Mouse (Mus musculus): ENCODE data around the gene Cdiptos. TPM values are rescaled to one million over a fixed set of nuclear protein-coding genes. Genes with fewer than 3 reads are reported as not detected.

Gene Cdiptos
- 0.64 and 1.1 TPM in 2 replicates for polyA plus RNA-seq (2016; fragmentation: Nextera tagmentation; extraction: Ambion mirVana)

GRCm38 (mm10) chr7:126975950-126976866, at the start of gene Cdiptos:
Gene Cdiptos, minus strand, starts transcription at chr7:126976098.
- ATAC-seq (ENCODE audit: insufficient number of reproducible peaks, insufficient read depth, low FRiP score, low TSS enrichment, low read depth): peak; percentile 93
- peak within 1 kb of the TSS; percentile 100 for H3K4me3 ChIP-seq (replicated peaks)
- under 1% methylated on average over 55 of the region's 55 CpGs for WGBS

GRCm38 (mm10) chr7:127024755-127025555, 49.1 kb upstream of the Cdiptos start:
- Histone ChIP-seq H3K4me3 (replicated peaks) (peak overlapping the region; percentile 98), H3K27me3 (no peaks in the 10 kb centered on the region), H3K4me2 (peak overlapping the region; percentile 92), H3K27ac (peak overlapping the region; percentile 99), H3K4me1 (replicated peaks) (peaks cover 58% of the 10 kb centered on the region), H3K36me3 (peaks cover 59% of the 10 kb centered on the region), H3K9me3 (no peaks in the 10 kb centered on the region), H3K9ac (replicated peaks) (peak overlapping the region; percentile 99)
- ATAC-seq (ENCODE audit: insufficient number of reproducible peaks, insufficient read depth, low FRiP score, low TSS enrichment, low read depth): no peak
- WGBS: under 1% methylated on average over 30 of the region's 30 CpGs

More at GRCm38 (mm10) chr7:126975950-126976866, at the start of gene Cdiptos:
- H3K4me1 ChIP-seq (replicated peaks): peaks cover 9% of the 10 kb centered on the region; the same call in 1 of the 2 replicates
- H3K27me3 ChIP-seq: no peaks in the 10 kb centered on the region
- H3K9ac ChIP-seq (replicated peaks): peak within 1 kb of the TSS; percentile 96
- peak within 1 kb of the TSS; percentile 91 for H3K4me2 ChIP-seq
- H3K36me3 ChIP-seq: peaks cover 34% of the 10 kb centered on the region
- H3K9me3 ChIP-seq: no peaks in the 10 kb centered on the region
- peak within 1 kb of the TSS; percentile 89 for H3K27ac ChIP-seq

- H3K9ac ChIP-seq (replicated peaks): peak overlapping the region; percentile 99
- H3K27me3 ChIP-seq: no peaks in the 10 kb centered on the region
- peaks cover 51% of the 10 kb centered on the region for H3K36me3 ChIP-seq
- peak overlapping the region; percentile 98 for H3K4me3 ChIP-seq (replicated peaks)
- 30% methylated on average over 19 of the region's 19 CpGs for WGBS
- no peak for ATAC-seq (ENCODE audit: insufficient number of reproducible peaks, insufficient read depth, low FRiP score, low TSS enrichment, low read depth)
- 0 out of 2 replicates have a peak overlapping the region, but pooled peaks have one; percentile 99 for H3K27ac ChIP-seq
- peaks cover 66% of the 10 kb centered on the region for H3K4me1 ChIP-seq (replicated peaks)
- H3K4me2 ChIP-seq: peak overlapping the region; percentile 92
- H3K9me3 ChIP-seq: no peaks in the 10 kb centered on the region
These were observed 48.2 kb upstream of the Cdiptos start for GRCm38 (mm10) chr7:127023896-127024690.

DNA sequence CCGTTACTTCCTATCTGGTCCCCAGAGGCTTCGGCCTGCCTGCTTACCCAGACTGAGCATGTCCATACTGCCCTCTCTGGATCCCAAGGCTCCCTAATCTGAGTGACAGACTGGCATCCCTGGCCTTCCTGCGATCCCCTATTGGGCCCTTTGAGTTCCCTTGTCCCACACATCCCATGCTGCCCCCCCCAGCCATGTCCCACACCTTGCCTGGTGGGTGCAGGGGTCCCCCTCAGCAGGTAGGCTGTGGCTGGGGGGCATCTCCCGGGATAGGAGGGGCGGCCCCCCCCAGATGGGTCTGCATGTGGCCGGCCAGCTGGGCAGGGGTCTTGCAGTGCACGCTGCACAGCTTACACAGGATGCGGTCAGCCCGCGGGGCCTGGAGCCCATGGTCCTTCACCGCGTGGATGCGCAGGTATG, 47.4 kb upstream of the Cdiptos start:
- WGBS: 83% methylated on average over 13 of the region's 13 CpGs
- peak overlapping the region; percentile 99 for H3K9ac ChIP-seq (replicated peaks)
- H3K27ac ChIP-seq: peak overlapping the region; percentile 46
- H3K9me3 ChIP-seq: no peaks in the 10 kb centered on the region
- H3K4me1 ChIP-seq (replicated peaks): peaks cover 72% of the 10 kb centered on the region
- peaks cover 46% of the 10 kb centered on the region for H3K36me3 ChIP-seq
- no peaks in the 10 kb centered on the region for H3K27me3 ChIP-seq
- H3K4me2 ChIP-seq: peak overlapping the region; percentile 92
- peak overlapping the region; percentile 98 for H3K4me3 ChIP-seq (replicated peaks)
- ATAC-seq (ENCODE audit: insufficient number of reproducible peaks, insufficient read depth, low FRiP score, low TSS enrichment, low read depth): no peak

GRCm38 (mm10) chr7:127022528-127023271, 46.8 kb upstream of the Cdiptos start:
- peaks cover 72% of the 10 kb centered on the region for H3K4me1 ChIP-seq (replicated peaks)
- 89% methylated on average over 7 of the region's 7 CpGs for WGBS
- H3K4me3 ChIP-seq (replicated peaks): peak overlapping the region; percentile 98
- no peaks in the 10 kb centered on the region for H3K27me3 ChIP-seq
- H3K4me2 ChIP-seq: peak overlapping the region; percentile 92
- peak overlapping the region; percentile 99 for H3K9ac ChIP-seq (replicated peaks)
- H3K27ac ChIP-seq: peak overlapping the region; percentile 92
- H3K9me3 ChIP-seq: no peaks in the 10 kb centered on the region
- ATAC-seq (ENCODE audit: insufficient number of reproducible peaks, insufficient read depth, low FRiP score, low TSS enrichment, low read depth): no peak
- peaks cover 41% of the 10 kb centered on the region for H3K36me3 ChIP-seq

- H3K9me3 ChIP-seq: no peaks in the 10 kb centered on the region
- H3K36me3 ChIP-seq: peaks cover 40% of the 10 kb centered on the region
- H3K27ac ChIP-seq: peak overlapping the region; percentile 92
- H3K4me3 ChIP-seq (replicated peaks): peak overlapping the region; percentile 58
- H3K27me3 ChIP-seq: no peaks in the 10 kb centered on the region
- no peak for ATAC-seq (ENCODE audit: insufficient number of reproducible peaks, insufficient read depth, low FRiP score, low TSS enrichment, low read depth)
- peak overlapping the region; percentile 92 for H3K4me2 ChIP-seq
- peak overlapping the region; percentile 74 for H3K9ac ChIP-seq (replicated peaks)
- 36% methylated on average over 3 of the region's 5 CpGs for WGBS
- H3K4me1 ChIP-seq (replicated peaks): peaks cover 73% of the 10 kb centered on the region
These were observed 45.9 kb upstream of the Cdiptos start for GRCm38 (mm10) chr7:127021563-127022527.

GRCm38 (mm10) chr7:127020901-127021562, 45.1 kb upstream of the Cdiptos start, which contains the start of the genes Gm42742 and Prrt2:
Gene Gm42742, minus strand, starts transcription at chr7:127021097.
Gene Prrt2, minus strand, starts transcription at chr7:127021211.
- Histone ChIP-seq H3K27me3 (no peaks in the 10 kb centered on the region), H3K4me2 (peak within 1 kb of the TSS; percentile 92), H3K9ac (replicated peaks) (peak within 1 kb of the TSS; percentile 74), H3K9me3 (no peaks in the 10 kb centered on the region), H3K4me1 (replicated peaks) (peaks cover 75% of the 10 kb centered on the region), H3K4me3 (replicated peaks) (peak within 1 kb of the TSS; percentile 58), H3K27ac (peak within 1 kb of the TSS; percentile 92), H3K36me3 (peaks cover 40% of the 10 kb centered on the region)
- ATAC-seq (ENCODE audit: insufficient number of reproducible peaks, insufficient read depth, low FRiP score, low TSS enrichment, low read depth): peak; percentile 9; the same call in 1 of the 2 replicates
- under 1% methylated on average over 37 of the region's 37 CpGs for WGBS

DNA sequence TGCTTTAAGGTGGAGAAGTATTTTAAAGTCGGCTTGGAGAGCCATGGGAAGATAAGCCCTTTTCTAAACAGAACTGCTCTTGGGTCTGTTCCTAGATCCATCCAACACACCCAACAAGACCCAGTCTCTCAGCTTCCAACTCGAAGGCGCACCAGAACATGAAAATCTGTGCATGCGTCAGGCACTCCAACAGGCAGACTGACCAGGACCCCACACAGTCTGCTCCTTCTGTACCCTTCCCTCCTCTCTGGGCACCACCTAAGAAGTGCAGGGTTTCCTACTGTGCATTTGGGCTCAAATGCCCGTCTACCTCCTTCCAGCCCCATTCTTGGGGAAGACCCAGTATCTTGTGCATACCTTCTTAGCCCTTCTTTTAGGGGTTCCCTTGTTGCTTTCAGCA, 44.6 kb upstream of the Cdiptos start:
- WGBS: 40% methylated on average over 5 of the region's 5 CpGs
- Histone ChIP-seq H3K4me2 (peak overlapping the region; percentile 92), H3K4me1 (replicated peaks) (peaks cover 80% of the 10 kb centered on the region), H3K36me3 (peaks cover 45% of the 10 kb centered on the region), H3K4me3 (replicated peaks) (peak overlapping the region; percentile 58), H3K9ac (replicated peaks) (peak overlapping the region; percentile 74), H3K27ac (peak overlapping the region; percentile 92), H3K9me3 (no peaks in the 10 kb centered on the region), H3K27me3 (no peaks in the 10 kb centered on the region)
- no peak for ATAC-seq (ENCODE audit: insufficient number of reproducible peaks, insufficient read depth, low FRiP score, low TSS enrichment, low read depth)

DNA sequence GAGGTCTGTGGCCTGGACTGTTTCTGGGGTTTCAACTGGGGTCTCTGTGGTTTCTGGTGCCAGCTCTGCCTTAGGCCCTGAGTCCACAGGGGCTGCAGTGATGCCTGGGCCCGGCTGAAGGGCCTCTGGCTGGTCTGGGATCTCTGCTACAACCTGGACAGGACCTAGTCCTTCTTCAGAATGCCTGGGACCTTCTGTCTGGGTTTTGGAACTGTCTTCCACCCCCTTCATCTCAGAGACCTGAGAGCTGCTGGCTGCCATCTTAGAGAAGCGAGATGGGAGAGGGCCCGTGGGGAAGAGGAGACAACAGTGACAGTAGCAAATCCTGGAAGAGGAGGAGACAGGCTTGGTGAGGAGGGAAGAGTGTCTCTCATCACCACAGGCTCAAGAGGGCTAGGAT, 44.1 kb upstream of the Cdiptos start:
- Histone ChIP-seq H3K36me3 (peaks cover 49% of the 10 kb centered on the region), H3K27ac (peak overlapping the region; percentile 92), H3K27me3 (no peaks in the 10 kb centered on the region), H3K4me3 (replicated peaks) (peak overlapping the region; percentile 58), H3K9ac (replicated peaks) (peak overlapping the region; percentile 74), H3K4me1 (replicated peaks) (peaks cover 85% of the 10 kb centered on the region), H3K4me2 (peak overlapping the region; percentile 92), H3K9me3 (no peaks in the 10 kb centered on the region)
- WGBS: 63% methylated on average over 3 of the region's 3 CpGs
- no peak for ATAC-seq (ENCODE audit: insufficient number of reproducible peaks, insufficient read depth, low FRiP score, low TSS enrichment, low read depth)

Measured in limb, embryonic 12.5 days (tissue).